ENCODE assay signal across 13 mouse cellular contexts in the genomic region with DNA sequence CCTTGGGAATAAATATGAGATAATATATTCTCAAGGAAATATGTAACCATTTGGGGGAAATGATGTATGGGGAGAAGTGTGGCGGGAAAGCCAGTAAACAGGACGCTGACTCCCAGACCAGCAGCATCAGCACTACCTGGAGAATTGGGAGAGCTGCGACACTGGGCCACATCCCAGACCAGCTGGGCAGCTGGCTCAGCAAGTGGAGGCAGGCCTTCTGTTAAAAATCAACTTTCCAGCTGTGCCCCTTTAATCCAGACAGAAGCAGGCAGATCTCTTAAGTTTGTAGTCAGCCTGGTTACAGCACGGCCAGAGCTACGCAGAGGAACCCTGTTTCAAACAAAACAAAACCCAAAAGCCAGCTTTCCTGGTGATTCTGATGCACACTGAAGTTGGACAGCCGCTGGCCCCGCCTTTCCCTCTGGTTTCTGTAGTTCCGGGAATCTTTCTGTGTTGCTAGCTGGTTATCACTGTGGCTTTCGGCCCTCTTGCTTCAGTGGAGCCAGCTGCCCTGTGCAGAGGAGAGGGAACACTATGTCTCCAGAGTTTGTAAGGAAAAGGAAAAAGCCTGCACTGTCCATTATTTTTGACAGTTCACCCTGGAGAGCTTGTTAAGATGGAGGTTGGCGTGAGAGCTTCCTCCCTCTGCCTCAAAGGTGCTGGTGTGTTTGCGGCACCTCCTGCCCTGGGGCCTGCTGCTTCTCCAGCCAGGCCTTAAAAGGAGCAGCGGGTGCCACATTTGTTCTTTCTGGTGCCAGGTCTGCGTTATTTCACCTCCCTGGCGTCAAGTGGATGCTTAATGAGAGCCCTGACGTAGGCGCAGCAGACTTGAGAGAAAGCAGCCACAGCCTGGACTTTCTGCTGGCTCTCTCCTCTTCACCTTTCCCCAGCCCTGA. TPM values are rescaled to one million over a fixed set of nuclear protein-coding genes. Genes with fewer than 3 reads are reported as not detected.
DNase-seq lines count a peak whose midpoint lies in the region; ATAC-seq and TF ChIP-seq lines count a peak whose summit lies in the region.
"Had no signal": no experiment of that assay in that cellular context is flagged by ENCODE, and none has a peak within 500 bp of the region (broad histone marks: within the 10 kb centered on the region; RNA-seq: fewer than 3 reads in every experiment).

No protein-coding gene starts in this region.

- peak overlapping the region; percentile 19 for H3K4me2 ChIP-seq in heart, embryonic 16.5 days (ENCODE audit: low read depth, low read length)
- H3K4me2 ChIP-seq in liver, embryonic 15.5 days: peak overlapping the region; percentile 49
- H3K4me2 ChIP-seq: lung, embryonic 15.5 days had no signal

- DNase-seq in kidney, adult 18-20 months: peak; percentile 31
- no peak for DNase-seq in kidney, adult 11 months
- DNase-seq in brain, embryonic 14.5 days (ENCODE audit: low read depth): peak; percentile 40
- no peak for DNase-seq in forebrain, embryonic 10.5 days (ENCODE audit: extremely low spot score, low spot score)
- DNase-seq in layer of hippocampus, postnatal 10 days (ENCODE audit: low spot score in 2 of 2): no peak
- DNase-seq in adrenal gland, postnatal 36 days: no peak
- DNase-seq: cerebellum, postnatal 10 days had no signal

- no peak for TF ChIP-seq CTCF in brain, embryonic 14.5 days (IDR thresholded peaks at IDR 0.05; ENCODE audit: borderline replicate concordance, extremely low read depth, insufficient read depth, insufficient read length)

- no peak for TF ChIP-seq POLR2A in brain, embryonic 14.5 days (IDR thresholded peaks at IDR 0.05; ENCODE audit: borderline replicate concordance, extremely low read depth, insufficient read depth, insufficient read length, poor library complexity, severe bottlenecking)

- 39% methylated on average over 16 of the region's 16 CpGs for WGBS in heart, embryonic 16.5 days
- 50% methylated on average over 16 of the region's 16 CpGs for WGBS in liver, embryonic 15.5 days (ENCODE audit: insufficient replicate concordance)
- 74% methylated on average over 16 of the region's 16 CpGs for WGBS in forebrain, embryonic 10.5 days

- ATAC-seq in heart, embryonic 16.5 days (replicated peaks; ENCODE audit: extremely low read depth, insufficient read depth, low FRiP score): peak; percentile 30; the same call in 1 of the 2 replicates
- ATAC-seq in liver, embryonic 15.5 days (ENCODE audit: insufficient read depth): peak; percentile 51

- no peaks in the 10 kb centered on the region for H3K27me3 ChIP-seq in heart, embryonic 16.5 days (ENCODE audit: control insufficient read depth, insufficient read depth, low read length)
- peaks cover 5% of the 10 kb centered on the region; the same call in 1 of the 2 replicates for H3K27me3 ChIP-seq in liver, embryonic 15.5 days
- peaks cover 79% of the 10 kb centered on the region for H3K27me3 ChIP-seq in forebrain, embryonic 10.5 days (ENCODE audit: poor library complexity, severe bottlenecking)
- H3K27me3 ChIP-seq: lung, embryonic 15.5 days had no signal

- peak overlapping the region; percentile 57 for H3K9ac ChIP-seq in heart, embryonic 16.5 days (ENCODE audit: low read length)
- H3K9ac ChIP-seq in liver, embryonic 15.5 days: peak overlapping the region; percentile 19
- H3K9ac ChIP-seq: lung, embryonic 15.5 days had no signal

- peaks cover 3% of the 10 kb centered on the region for H3K36me3 ChIP-seq in heart, embryonic 16.5 days (ENCODE audit: control insufficient read depth, insufficient read depth)
- peaks cover 21% of the 10 kb centered on the region for H3K36me3 ChIP-seq in liver, embryonic 15.5 days (replicated peaks)
- H3K36me3 ChIP-seq in forebrain, embryonic 10.5 days (replicated peaks): peaks cover 14% of the 10 kb centered on the region
- H3K36me3 ChIP-seq: lung, embryonic 15.5 days had no signal

- no peaks in the 10 kb centered on the region for H3K9me3 ChIP-seq in heart, embryonic 16.5 days (replicated peaks; ENCODE audit: control insufficient read depth, low read length)
- H3K9me3 ChIP-seq in liver, embryonic 15.5 days (replicated peaks): no peaks in the 10 kb centered on the region
- H3K9me3 ChIP-seq in forebrain, embryonic 10.5 days: no peaks in the 10 kb centered on the region
- H3K9me3 ChIP-seq: lung, embryonic 15.5 days had no signal

- H3K4me3 ChIP-seq in heart, embryonic 16.5 days (ENCODE audit: low read length): no peak overlapping the region
- no peak overlapping the region for H3K4me3 ChIP-seq in liver, embryonic 15.5 days (replicated peaks)
- H3K4me3 ChIP-seq in forebrain, embryonic 10.5 days: no peak overlapping the region
- H3K4me3 ChIP-seq: lung, embryonic 15.5 days had no signal

- H3K27ac ChIP-seq in heart, embryonic 16.5 days (ENCODE audit: low read length): peak overlapping the region; percentile 93
- H3K27ac ChIP-seq in liver, embryonic 15.5 days (replicated peaks): peak overlapping the region; percentile 83
- H3K27ac ChIP-seq in forebrain, embryonic 10.5 days: no peak overlapping the region
- H3K27ac ChIP-seq: kidney, postnatal 0 days; lung, embryonic 15.5 days had no signal

- H3K4me1 ChIP-seq in heart, embryonic 16.5 days (ENCODE audit: control insufficient read depth, insufficient read depth, low read length): peaks cover 57% of the 10 kb centered on the region
- H3K4me1 ChIP-seq in liver, embryonic 15.5 days (replicated peaks): peaks cover 58% of the 10 kb centered on the region
- peaks cover 45% of the 10 kb centered on the region for H3K4me1 ChIP-seq in forebrain, embryonic 10.5 days

RNA-seq across cellular contexts. Expression of a gene that starts 6.6 kb away (rescaled TPM):
- 11.1 and 11.7 TPM in 2 replicates for polyA plus RNA-seq in brain, embryonic 14.5 days (2012; rRNA removed)
- polyA plus RNA-seq in heart, embryonic 16.5 days (2015; fragmentation: Nextera tagmentation; extraction: Ambion mirVana): 45.2 and 47.3 TPM in 2 replicates
- polyA plus RNA-seq in liver, embryonic 15.5 days (2015; fragmentation: Nextera tagmentation; extraction: Ambion mirVana): 12.3 and 12.6 TPM in 2 replicates
- polyA plus RNA-seq in forebrain, embryonic 10.5 days (2016; fragmentation: Nextera tagmentation; extraction: Ambion mirVana): 19.8 and 21.7 TPM in 2 replicates
- total RNA-seq in layer of hippocampus, postnatal 10 days (2021): 10 to 100 TPM; 31.7 to 33.4 TPM
- total RNA-seq in adrenal gland, postnatal 36 days (2021): 10 to 100 TPM; 35.5 to 40.5 TPM

RNA-seq across cellular contexts. Expression of a gene that starts 10.3 kb away (rescaled TPM):
- 2.3 TPM in 2 replicates for polyA plus RNA-seq in brain, embryonic 14.5 days (2012; rRNA removed)
- 2.0 and 3.2 TPM in 2 replicates for polyA plus RNA-seq in heart, embryonic 16.5 days (2015; fragmentation: Nextera tagmentation; extraction: Ambion mirVana)
- polyA plus RNA-seq in liver, embryonic 15.5 days (2015; fragmentation: Nextera tagmentation; extraction: Ambion mirVana): 0.20 and 0.29 TPM in 2 replicates
- 0.53 and 0.64 TPM in 2 replicates for polyA plus RNA-seq in forebrain, embryonic 10.5 days (2016; fragmentation: Nextera tagmentation; extraction: Ambion mirVana)
- 1 to 10 TPM; 2.4 to 2.6 TPM for total RNA-seq in layer of hippocampus, postnatal 10 days (2021)
- 1 to 10 TPM; 4.8 to 5.6 TPM for total RNA-seq in adrenal gland, postnatal 36 days (2021)
- total RNA-seq: CH12.LX; neutrophil, adult 5-6 weeks had no signal

RNA-seq across cellular contexts. Expression of a gene that starts 20.4 kb away (rescaled TPM):
- polyA plus RNA-seq in brain, embryonic 14.5 days (2012; rRNA removed): 0.16 TPM in 1 of 2 replicates, not detected in the other
- polyA plus RNA-seq in heart, embryonic 16.5 days (2015; fragmentation: Nextera tagmentation; extraction: Ambion mirVana): 1.2 TPM in 1 of 2 replicates, not detected in the other
- not detected in 2 replicates for polyA plus RNA-seq in liver, embryonic 15.5 days (2015; fragmentation: Nextera tagmentation; extraction: Ambion mirVana)
- polyA plus RNA-seq in forebrain, embryonic 10.5 days (2016; fragmentation: Nextera tagmentation; extraction: Ambion mirVana): not detected in 2 replicates
- total RNA-seq in layer of hippocampus, postnatal 10 days (2021): not detected
- total RNA-seq in adrenal gland, postnatal 36 days (2021): not detected
- total RNA-seq: CH12.LX; neutrophil, adult 5-6 weeks had no signal
- polyA plus RNA-seq: kidney, postnatal 0 days; lung, embryonic 15.5 days had no signal

RNA-seq across cellular contexts. Expression of a gene that starts 23.9 kb away (rescaled TPM):
- polyA plus RNA-seq in brain, embryonic 14.5 days (2012; rRNA removed): 0.95 and 1.1 TPM in 2 replicates
- polyA plus RNA-seq in heart, embryonic 16.5 days (2015; fragmentation: Nextera tagmentation; extraction: Ambion mirVana): 3.2 and 3.4 TPM in 2 replicates
- 2.3 and 2.9 TPM in 2 replicates for polyA plus RNA-seq in liver, embryonic 15.5 days (2015; fragmentation: Nextera tagmentation; extraction: Ambion mirVana)
- polyA plus RNA-seq in forebrain, embryonic 10.5 days (2016; fragmentation: Nextera tagmentation; extraction: Ambion mirVana): 0.38 and 0.46 TPM in 2 replicates
- total RNA-seq in layer of hippocampus, postnatal 10 days (2021): 1 to 10 TPM; 2.1 to 2.9 TPM
- 1 to 10 TPM; 1.4 to 1.7 TPM for total RNA-seq in adrenal gland, postnatal 36 days (2021)

RNA-seq across cellular contexts. Expression of a gene that starts 27.4 kb away (rescaled TPM):
- polyA plus RNA-seq in brain, embryonic 14.5 days (2012; rRNA removed): 75.9 and 108 TPM in 2 replicates
- 0.10 and 0.24 TPM in 2 replicates for polyA plus RNA-seq in heart, embryonic 16.5 days (2015; fragmentation: Nextera tagmentation; extraction: Ambion mirVana)
- 0.26 and 0.32 TPM in 2 replicates for polyA plus RNA-seq in liver, embryonic 15.5 days (2015; fragmentation: Nextera tagmentation; extraction: Ambion mirVana)
- polyA plus RNA-seq in forebrain, embryonic 10.5 days (2016; fragmentation: Nextera tagmentation; extraction: Ambion mirVana): 1.0 and 1.2 TPM in 2 replicates
- 100 to 1,000 TPM; 191 to 195 TPM for total RNA-seq in layer of hippocampus, postnatal 10 days (2021)
- 10 to 100 TPM; 20.6 to 26.4 TPM for total RNA-seq in adrenal gland, postnatal 36 days (2021)
- total RNA-seq: CH12.LX; neutrophil, adult 5-6 weeks had no signal

Comparison
In these comparisons a context has a peak if more than half of its experiments do, and no peak if none do; other contexts are left out.
1. DNase-seq: peak in kidney, adult 18-20 months (single experiment) and brain, embryonic 14.5 days (single experiment); none in kidney, adult 11 months (single experiment), forebrain, embryonic 10.5 days (single experiment), layer of hippocampus, postnatal 10 days (0 of 2) and adrenal gland, postnatal 36 days (0 of 2).